Mouse (Mus musculus) B cell, adult 62 days (primary cell): ENCODE measurements around the gene Maml3. TPM values are rescaled to one million over a fixed set of nuclear protein-coding genes. Genes with fewer than 3 reads are reported as not detected.

ENCODE experiments used
- total RNA-seq: library from RNA; stranded (reverse); gene quantifications from 4 replicates; pipeline ENCODE4 v1.2.4, GENCODE M21; 2023

Maml3 gene
- total RNA-seq = 11.7 to 12.9 TPM (median 12.6 TPM) in 4 replicates

DNA sequence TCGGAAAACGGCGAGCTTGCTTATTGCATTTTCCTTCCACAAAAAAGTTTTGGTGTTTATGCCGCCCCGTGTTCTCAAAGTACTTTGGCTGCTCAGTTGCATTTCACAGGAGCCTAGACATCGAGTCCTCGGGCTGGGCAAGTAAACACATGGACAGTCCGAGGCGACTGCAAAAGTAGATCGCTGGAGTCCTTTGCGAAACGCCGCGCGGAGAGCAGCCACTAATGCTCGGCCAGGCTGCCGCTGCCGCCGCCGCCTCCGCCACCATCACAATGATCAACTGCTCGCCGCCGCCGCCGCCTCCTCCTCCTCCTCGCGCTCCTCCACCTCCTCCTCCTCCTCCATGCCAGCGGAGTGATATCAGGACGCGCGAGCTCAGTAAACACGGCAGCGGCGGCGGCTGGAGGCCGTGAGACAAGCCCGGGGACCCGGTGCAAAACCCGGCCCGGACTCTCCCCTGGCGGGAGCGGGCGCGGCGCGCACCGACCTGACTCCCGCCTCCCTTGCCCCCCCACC is at the start of gene Maml3:
Gene Maml3 (minus strand): TSS at position 441 of the 516 bp plus-strand sequence.

DNA sequence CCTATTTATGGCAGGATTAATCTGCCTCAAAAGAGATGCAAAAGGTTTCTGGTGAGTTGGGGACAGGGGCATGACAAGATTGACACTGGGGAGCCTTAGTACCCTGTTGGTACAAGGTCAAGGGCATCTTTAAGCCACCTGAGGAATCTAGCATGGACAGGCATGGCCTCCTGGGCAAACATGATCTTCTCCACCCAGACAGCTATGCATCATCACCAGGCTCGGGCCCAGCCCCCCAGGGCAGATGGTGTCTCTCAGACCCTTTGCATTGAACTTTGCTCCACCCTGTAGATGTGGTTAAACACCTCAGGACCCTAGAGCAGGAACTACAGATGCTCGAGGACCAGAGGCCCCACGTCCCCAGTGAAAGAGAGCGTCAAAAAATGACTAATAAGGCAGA is 444.8 kb downstream of the Maml3 start, which contains the start of gene Mgst2:
Gene Mgst2 (plus strand): TSS at position 301 of the 400 bp plus-strand sequence.

Other genes starting within 250 kb of the Maml3 start
- gene Foxo1, start 163.3 kb upstream of the Maml3 start, total RNA-seq = 123 to 134 TPM (median 128 TPM) in 4 replicates